Mouse (Mus musculus): ENCODE data around the gene Gps2.

Gene Gps2

GRCm38 (mm10) chr11:69886907-69887635 lies 26.6 kb upstream of the Gps2 start:
- DNase-seq (ENCODE audit: low read depth) = peak; percentile 49

GRCm38 (mm10) chr11:69891482-69891881 lies 22.2 kb upstream of the Gps2 start:
- no peak for DNase-seq (ENCODE audit: low read depth)

- DNase-seq (ENCODE audit: low read depth) = peak; percentile 92
Measured at GRCm38 (mm10) chr11:69894671-69895070, 19.0 kb upstream of the Gps2 start.

- DNase-seq (ENCODE audit: low read depth) = peak; percentile 87
Measured at GRCm38 (mm10) chr11:69895291-69895690, 18.4 kb upstream of the Gps2 start, which contains the start of gene Acap1. Acap1 (minus strand) TSS chr11:69895539.

GRCm38 (mm10) chr11:69899870-69900269 lies 13.8 kb upstream of the Gps2 start:
- no peak for DNase-seq (ENCODE audit: low read depth)

GRCm38 (mm10) chr11:69900471-69901405 lies 12.9 kb upstream of the Gps2 start, which contains the start of the genes 2810408A11Rik and Neurl4:
2810408A11Rik (minus strand) TSS chr11:69900987.
Neurl4 (plus strand) TSS chr11:69901072.
- DNase-seq (ENCODE audit: low read depth) = peak; percentile 99

GRCm38 (mm10) chr11:69901406-69901846 lies 12.3 kb upstream of the Gps2 start:
- DNase-seq (ENCODE audit: low read depth) = peak; percentile 99

GRCm38 (mm10) chr11:69901993-69902392 lies 11.7 kb upstream of the Gps2 start:
- no peak for DNase-seq (ENCODE audit: low read depth)

- no peak for DNase-seq (ENCODE audit: low read depth)
Measured at GRCm38 (mm10) chr11:69902972-69903371, 10.7 kb upstream of the Gps2 start.

GRCm38 (mm10) chr11:69904311-69904710 lies 9.4 kb upstream of the Gps2 start:
- DNase-seq (ENCODE audit: low read depth) = no peak

- no peak for DNase-seq (ENCODE audit: low read depth)
Measured at GRCm38 (mm10) chr11:69908645-69909044, 5.0 kb upstream of the Gps2 start.

GRCm38 (mm10) chr11:69909174-69909573 lies 4.5 kb upstream of the Gps2 start:
- DNase-seq (ENCODE audit: low read depth) = no peak

GRCm38 (mm10) chr11:69910177-69910576 lies 3.5 kb upstream of the Gps2 start:
- DNase-seq (ENCODE audit: low read depth) = no peak

- DNase-seq (ENCODE audit: low read depth) = no peak
Measured at GRCm38 (mm10) chr11:69910781-69911560, 2.7 kb upstream of the Gps2 start.

- no peak for DNase-seq (ENCODE audit: low read depth)
Measured at GRCm38 (mm10) chr11:69911701-69912100, 2.0 kb upstream of the Gps2 start.

GRCm38 (mm10) chr11:69912716-69913530 lies 765 bp upstream of the Gps2 start:
- no peak for DNase-seq (ENCODE audit: low read depth)

- peak; percentile 64 for DNase-seq (ENCODE audit: low read depth)
Measured at GRCm38 (mm10) chr11:69914372-69914764, 680 bp downstream of the Gps2 start.

GRCm38 (mm10) chr11:69914917-69915430 lies 1.3 kb downstream of the Gps2 start:
- DNase-seq (ENCODE audit: low read depth) = peak; percentile 39

- DNase-seq (ENCODE audit: low read depth) = peak; percentile 35
Measured at GRCm38 (mm10) chr11:69915667-69916627, 2.3 kb downstream of the Gps2 start.
